Mouse (Mus musculus) midbrain, embryonic 16.5 days (tissue): ENCODE data around the gene Ccdc73. TPM values are rescaled to one million over a fixed set of nuclear protein-coding genes. Genes with fewer than 3 reads are reported as not detected.
A peak's percentile ranks its signal among the peaks of the same experiment; 100 is the strongest.
"Not testable (repeated sequence)": the region's sequence is repeated elsewhere in the genome, so short reads cannot be mapped to it uniquely, and the experiment has no call there.

Experiments used
- ATAC-seq: fragments of 200-750 bp; cut with Nextera tagmentation; 2 replicates; pipeline ENCODE4 v1.8.0; 2017; ENCODE audit warnings: moderate TSS enrichment
- H3K27ac ChIP-seq: fragments of 300-500 bp; sonication (generic); 2 replicates; pipeline ENCODE4 v1.5.1; 2014; ENCODE audit warnings: mild to moderate bottlenecking, low read length, mixed read lengths
- H3K27me3 ChIP-seq: fragments of 300-500 bp; sonication (generic); 2 replicates; pipeline ENCODE4 v1.6.1; 2014; ENCODE audit warnings: low read depth, low read length, mixed read lengths; ENCODE audit not compliant: control insufficient read depth, insufficient read depth
- H3K36me3 ChIP-seq: fragments of 300-500 bp; sonication (generic); 2 replicates; pipeline ENCODE4 v1.6.1; 2014; ENCODE audit warnings: mild to moderate bottlenecking, low read length, moderate library complexity, mixed read lengths; ENCODE audit not compliant: control insufficient read depth, insufficient read depth
- H3K4me1 ChIP-seq: fragments of 300-500 bp; sonication (generic); 2 replicates; pipeline ENCODE4 v1.6.1; 2014; ENCODE audit warnings: mild to moderate bottlenecking, low read length, mixed read lengths; ENCODE audit not compliant: control insufficient read depth, insufficient read depth
- H3K4me2 ChIP-seq: fragments of 300-500 bp; sonication (generic); 2 replicates; pipeline ENCODE4 v1.6.1; 2014; ENCODE audit warnings: mild to moderate bottlenecking, low read length, mixed read lengths
- H3K4me3 ChIP-seq: fragments of 300-500 bp; sonication (generic); 2 replicates; pipeline ENCODE4 v1.5.1; 2014; ENCODE audit warnings: low read depth, mild to moderate bottlenecking, low read length, moderate library complexity, mixed read lengths
- H3K9ac ChIP-seq: fragments of 300-500 bp; sonication (generic); 2 replicates; pipeline ENCODE4 v1.6.1; 2014; ENCODE audit warnings: low read depth, low read length, mixed read lengths
- H3K9me3 ChIP-seq: fragments of 300-500 bp; sonication (generic); replicated peaks from 2 replicates; pipeline ENCODE4 v1.6.1; 2014; ENCODE audit warnings: mild to moderate bottlenecking, low read length, mixed read lengths; ENCODE audit not compliant: control insufficient read depth, poor library complexity, severe bottlenecking
- WGBS: fragments of 180-500 bp; shearing (Covaris S2); extraction: QIAGEN DNeasy Blood & Tissue Kit; methylation state at CpG from one replicate; pipeline ENCODE4 v1.1.7; 2014; 5-methylcytosine and 5-hydroxymethylcytosine counted together
- polyA plus RNA-seq: library from polyadenylated mRNA; unstranded; fragments of >200 nt; fragmentation: Nextera tagmentation; extraction: Ambion mirVana; gene quantifications from 2 replicates; pipeline ENCODE4 v1.2.1, GENCODE M21; 2015

Ccdc73 gene
- polyA plus RNA-seq, 1 experiment from 2014 or later, result 6.5 TPM

- peak overlapping the region; percentile 48; the same call in 1 of the 2 replicates for H3K4me3 ChIP-seq
- WGBS, result 32% methylated on average over 16 of the region's 16 CpGs
- H3K27ac ChIP-seq, result no peak overlapping the region
- no peaks in the 10 kb centered on the region for H3K9me3 ChIP-seq
- no peaks in the 10 kb centered on the region for H3K36me3 ChIP-seq
- H3K4me2 ChIP-seq, result peak overlapping the region; percentile 99
- no peak overlapping the region for H3K9ac ChIP-seq
- no peak; the same call in 1 of the 2 replicates for ATAC-seq
- H3K27me3 ChIP-seq, result peaks cover 8% of the 10 kb centered on the region
- peaks cover 6% of the 10 kb centered on the region for H3K4me1 ChIP-seq
These were observed 19.1 kb upstream of the Ccdc73 start for GRCm38 (mm10) chr2:104848235-104849161.

- WGBS, result under 1% methylated on average over 60 of the region's 62 CpGs
- Histone ChIP-seq H3K27me3 (peaks cover 8% of the 10 kb centered on the region), H3K9ac (peak within 1 kb of the TSS; percentile 68), H3K36me3 (no peaks in the 10 kb centered on the region), H3K4me2 (peak within 1 kb of the TSS; percentile 99), H3K9me3 (no peaks in the 10 kb centered on the region), H3K27ac (no peak within 1 kb of the TSS), H3K4me3 (peak within 1 kb of the TSS; percentile 48), H3K4me1 (peaks cover 6% of the 10 kb centered on the region)
- ATAC-seq, result peak; percentile 85
These were observed 18.2 kb upstream of the Ccdc73 start, which contains the start of gene Prrg4 for GRCm38 (mm10) chr2:104849276-104849990. Gene Prrg4 (minus strand): TSS chr2:104849876.

- Histone ChIP-seq H3K4me1 (peaks cover 6% of the 10 kb centered on the region), H3K27ac (no peak overlapping the region), H3K27me3 (peaks cover 8% of the 10 kb centered on the region), H3K4me2 (peak overlapping the region; percentile 99), H3K36me3 (no peaks in the 10 kb centered on the region), H3K9ac (peak overlapping the region; percentile 68; the same call in 1 of the 2 replicates), H3K9me3 (no peaks in the 10 kb centered on the region), H3K4me3 (peak overlapping the region; percentile 48)
- 66% methylated on average over 3 of the region's 3 CpGs for WGBS
- no peak for ATAC-seq
These were observed 17.6 kb upstream of the Ccdc73 start for GRCm38 (mm10) chr2:104849991-104850359.

- Histone ChIP-seq H3K27me3 (peaks cover 8% of the 10 kb centered on the region), H3K4me1 (peaks cover 6% of the 10 kb centered on the region), H3K36me3 (no peaks in the 10 kb centered on the region), H3K9ac (no peak overlapping the region), H3K4me3 (no peak overlapping the region), H3K27ac (no peak overlapping the region), H3K9me3 (no peaks in the 10 kb centered on the region), H3K4me2 (no peak overlapping the region)
- 42% methylated on average over 5 of the region's 5 CpGs for WGBS
- no peak for ATAC-seq
These were observed 15.9 kb upstream of the Ccdc73 start for GRCm38 (mm10) chr2:104851686-104852085.

GRCm38 (mm10) chr2:104852546-104852945, 15.1 kb upstream of the Ccdc73 start:
- no peaks in the 10 kb centered on the region for H3K9me3 ChIP-seq
- ATAC-seq, result no peak
- H3K36me3 ChIP-seq, result no peaks in the 10 kb centered on the region
- WGBS, result 94% methylated on average over 7 of the region's 7 CpGs
- peaks cover 6% of the 10 kb centered on the region for H3K4me1 ChIP-seq
- H3K27me3 ChIP-seq, result peaks cover 8% of the 10 kb centered on the region
- H3K4me3 ChIP-seq, result no peak overlapping the region
- no peak overlapping the region for H3K9ac ChIP-seq
- no peak overlapping the region for H3K4me2 ChIP-seq
- H3K27ac ChIP-seq, result no peak overlapping the region

- Histone ChIP-seq H3K9ac (no peak overlapping the region), H3K4me2 (no peak overlapping the region), H3K36me3 (no peaks in the 10 kb centered on the region), H3K4me3 (no peak overlapping the region), H3K27me3 (no peaks in the 10 kb centered on the region; the same call in 1 of the 2 replicates), H3K4me1 (peaks cover 2% of the 10 kb centered on the region; the same call in 1 of the 2 replicates), H3K9me3 (no peaks in the 10 kb centered on the region), H3K27ac (no peak overlapping the region)
- ATAC-seq, result no peak
- 76% methylated on average over 1 of the region's 1 CpGs for WGBS
These were observed 12.8 kb upstream of the Ccdc73 start for GRCm38 (mm10) chr2:104854836-104855235.

- Histone ChIP-seq H3K36me3 (no peaks in the 10 kb centered on the region), H3K4me1 (no peaks in the 10 kb centered on the region), H3K9ac (no peak overlapping the region), H3K4me3 (no peak overlapping the region), H3K4me2 (no peak overlapping the region), H3K9me3 (no peaks in the 10 kb centered on the region), H3K27me3 (no peaks in the 10 kb centered on the region; the same call in 1 of the 2 replicates), H3K27ac (no peak overlapping the region)
- ATAC-seq, result no peak
- WGBS, result 24% methylated on average over 3 of the region's 3 CpGs
These were observed 11.9 kb upstream of the Ccdc73 start for GRCm38 (mm10) chr2:104855732-104856131.

GRCm38 (mm10) chr2:104856218-104856617, 11.4 kb upstream of the Ccdc73 start:
- no peak overlapping the region for H3K4me3 ChIP-seq
- no peak overlapping the region for H3K27ac ChIP-seq
- no peak overlapping the region for H3K4me2 ChIP-seq
- H3K9ac ChIP-seq, result no peak overlapping the region
- H3K36me3 ChIP-seq, result no peaks in the 10 kb centered on the region
- no peaks in the 10 kb centered on the region; the same call in 1 of the 2 replicates for H3K27me3 ChIP-seq
- 66% methylated on average over 1 of the region's 1 CpGs for WGBS
- no peak for ATAC-seq
- H3K9me3 ChIP-seq, result no peaks in the 10 kb centered on the region
- H3K4me1 ChIP-seq, result no peaks in the 10 kb centered on the region

- not testable (repeated sequence) for ATAC-seq, H3K4me3 ChIP-seq, H3K36me3 ChIP-seq, H3K27me3 ChIP-seq, H3K9me3 ChIP-seq, H3K9ac ChIP-seq, H3K4me2 ChIP-seq, H3K27ac ChIP-seq, H3K4me1 ChIP-seq
- 84% methylated on average over 3 of the region's 3 CpGs for WGBS
These were observed 9.5 kb upstream of the Ccdc73 start for GRCm38 (mm10) chr2:104858083-104858482.
